Mouse (Mus musculus) kidney, postnatal 0 days (tissue): ENCODE data around the gene Utp18. TPM values are rescaled to one million over a fixed set of nuclear protein-coding genes. Genes with fewer than 3 reads are reported as not detected.

Source experiments
- ATAC-seq: fragments of 200-750 bp; cut with Nextera tagmentation; replicated peaks from 2 replicates; pipeline ENCODE4 v1.8.0; 2017; ENCODE audit warnings: low read depth, moderate number of reproducible peaks, moderate TSS enrichment, moderate library complexity; ENCODE audit not compliant: low FRiP score
- DNase-seq: peaks from one replicate; pipeline ENCODE4 v3.0.0-alpha.2; 2016; ENCODE audit warnings: low spot score
- H3K27ac ChIP-seq: fragments of 300-500 bp; sonication (generic); 2 replicates; pipeline ENCODE4 v1.5.1; 2014; ENCODE audit warnings: mild to moderate bottlenecking
- H3K27me3 ChIP-seq: fragments of 300-500 bp; sonication (generic); 2 replicates; pipeline ENCODE4 v1.6.1; 2014; ENCODE audit warnings: low read length, mixed read lengths; ENCODE audit not compliant: insufficient read depth
- H3K36me3 ChIP-seq: fragments of 300-500 bp; sonication (generic); 2 replicates; pipeline ENCODE4 v1.6.1; 2014; ENCODE audit warnings: low read length, mixed read lengths; ENCODE audit not compliant: insufficient read depth
- H3K4me1 ChIP-seq: fragments of 300-500 bp; sonication (generic); replicated peaks from 2 replicates; pipeline ENCODE4 v1.6.1; 2014; ENCODE audit warnings: antibody characterized with exemption, low read length, mixed read lengths; ENCODE audit not compliant: insufficient read depth
- H3K4me2 ChIP-seq: fragments of 300-500 bp; sonication (generic); 2 replicates; pipeline ENCODE4 v1.6.1; 2014; ENCODE audit warnings: mild to moderate bottlenecking, low read length, moderate library complexity, mixed read lengths
- H3K4me3 ChIP-seq: fragments of 300-500 bp; sonication (generic); replicated peaks from 2 replicates; pipeline ENCODE4 v1.5.1; 2014; ENCODE audit warnings: low read depth, low read length
- H3K9ac ChIP-seq: fragments of 300-500 bp; sonication (generic); 2 replicates; pipeline ENCODE4 v1.6.1; 2014; ENCODE audit warnings: low read depth, low read length
- H3K9me3 ChIP-seq: fragments of 300-500 bp; sonication (generic); replicated peaks from 2 replicates; pipeline ENCODE4 v1.6.1; 2016; ENCODE audit warnings: low read length, inconsistent platforms, mixed read lengths
- CTCF ChIP-seq: IDR thresholded peaks from 2 replicates; pipeline ENCODE4 v1.5.1; 2016; ENCODE audit warnings: antibody characterized with exemption, low read depth, mild to moderate bottlenecking, moderate library complexity
- WGBS: fragments of 180-500 bp; shearing (Covaris S2); extraction: QIAGEN DNeasy Blood & Tissue Kit; methylation state at CpG from one replicate; pipeline ENCODE4 v1.1.7; 2014; 5-methylcytosine and 5-hydroxymethylcytosine counted together
- polyA plus RNA-seq: library from polyadenylated mRNA; unstranded; fragments of >200 nt; fragmentation: Nextera tagmentation; extraction: Ambion mirVana; gene quantifications from 2 replicates; pipeline ENCODE4 v1.2.1, GENCODE M21; 2015

The Utp18 gene
- polyA plus RNA-seq, 1 experiment from 2014 or later: 25.9 TPM

DNA sequence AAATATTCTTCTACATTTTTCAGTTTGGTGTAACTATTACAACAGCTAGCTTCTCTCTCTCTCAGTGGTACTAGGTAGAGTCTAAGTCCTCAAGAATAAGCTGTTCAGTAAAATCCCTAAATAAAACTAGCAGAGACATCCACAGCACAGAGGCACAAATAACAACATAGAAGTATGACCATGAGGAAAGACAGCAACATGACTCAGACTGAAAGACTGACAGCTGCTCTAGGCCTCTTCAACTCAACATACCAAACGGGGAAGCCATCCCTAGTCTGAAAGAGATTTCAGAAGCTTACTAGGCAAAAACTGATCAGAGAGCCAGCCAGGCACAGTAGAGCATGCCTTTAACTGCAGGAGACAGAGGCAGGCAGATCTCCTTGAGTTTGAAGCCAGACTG lies 22.9 kb downstream of the Utp18 start:
- H3K27me3 ChIP-seq: no peaks in the 10 kb centered on the region
- no peak overlapping the region for H3K4me3 ChIP-seq
- H3K9me3 ChIP-seq: no peaks in the 10 kb centered on the region
- H3K4me2 ChIP-seq: no peak overlapping the region
- peaks cover 11% of the 10 kb centered on the region; the same call in 1 of the 2 replicates for H3K36me3 ChIP-seq
- no peaks in the 10 kb centered on the region for H3K4me1 ChIP-seq
- H3K27ac ChIP-seq: no peak overlapping the region
- no peak for TF ChIP-seq CTCF
- DNase-seq (no peak), ATAC-seq (no peak)
- H3K9ac ChIP-seq: no peak overlapping the region
- 86% methylated on average over 1 of the region's 1 CpGs for WGBS

DNA sequence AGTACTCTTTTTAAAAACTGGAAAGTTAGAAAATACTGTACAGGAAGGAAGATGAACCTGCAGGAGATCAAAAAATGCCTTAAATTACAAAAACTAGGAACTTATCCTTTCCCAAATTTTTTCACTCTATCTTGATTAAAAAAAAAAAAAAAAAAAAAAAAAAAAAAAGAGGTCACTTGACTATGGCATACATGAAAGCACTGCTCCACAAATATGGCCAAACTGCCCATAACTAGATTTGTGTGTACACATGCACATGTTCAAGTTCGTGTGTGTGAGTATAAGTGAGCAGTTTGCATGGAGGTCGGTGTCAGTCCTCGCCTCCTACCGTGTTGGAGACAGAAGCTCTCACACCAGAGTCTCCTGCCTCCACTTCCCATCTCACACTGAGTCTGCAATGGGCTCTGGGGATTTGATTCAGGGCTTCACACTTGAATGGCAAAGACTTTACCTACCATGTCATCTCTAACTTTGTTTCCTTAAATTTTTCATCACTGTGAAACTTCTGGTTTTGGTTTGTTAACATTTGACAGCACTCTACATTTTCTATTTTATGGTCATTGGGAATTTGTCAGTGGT lies 23.4 kb downstream of the Utp18 start:
- H3K36me3 ChIP-seq: peaks cover 9% of the 10 kb centered on the region; the same call in 1 of the 2 replicates
- H3K4me3 ChIP-seq: no peak overlapping the region
- TF ChIP-seq CTCF: no peak
- no peak for ATAC-seq
- H3K9ac ChIP-seq: no peak overlapping the region
- no peak for DNase-seq
- no peaks in the 10 kb centered on the region for H3K27me3 ChIP-seq
- H3K4me2 ChIP-seq: no peak overlapping the region
- H3K9me3 ChIP-seq: no peaks in the 10 kb centered on the region
- no peak overlapping the region for H3K27ac ChIP-seq
- WGBS: 91% methylated on average over 4 of the region's 4 CpGs
- no peaks in the 10 kb centered on the region for H3K4me1 ChIP-seq

DNA sequence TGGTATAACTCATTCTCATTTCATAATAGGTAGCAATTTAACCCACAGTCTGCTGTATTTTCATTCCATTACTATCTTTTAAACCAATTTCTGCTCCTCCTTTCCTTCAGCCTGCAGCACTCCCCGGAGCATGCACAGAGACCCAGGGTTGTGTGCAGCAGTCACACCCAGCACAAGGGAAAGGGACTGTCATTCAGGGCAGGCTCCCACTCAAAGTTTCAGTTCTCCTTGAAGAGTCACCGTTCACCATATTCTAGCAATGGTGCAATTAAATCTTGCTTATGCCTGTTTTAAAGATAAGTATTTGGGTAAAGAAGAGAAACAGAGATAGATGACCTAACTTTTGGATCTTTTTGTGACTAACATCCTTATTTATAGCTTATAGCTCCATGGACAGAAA lies 24.4 kb downstream of the Utp18 start:
- Histone ChIP-seq H3K9me3 (no peaks in the 10 kb centered on the region), H3K27ac (no peak overlapping the region), H3K36me3 (peaks cover 9% of the 10 kb centered on the region; the same call in 1 of the 2 replicates), H3K27me3 (no peaks in the 10 kb centered on the region), H3K9ac (no peak overlapping the region), H3K4me3 (no peak overlapping the region), H3K4me2 (no peak overlapping the region), H3K4me1 (no peaks in the 10 kb centered on the region)
- WGBS: 87% methylated on average over 2 of the region's 2 CpGs
- no peak for ATAC-seq
- TF ChIP-seq CTCF: no peak
- DNase-seq: no peak

DNA sequence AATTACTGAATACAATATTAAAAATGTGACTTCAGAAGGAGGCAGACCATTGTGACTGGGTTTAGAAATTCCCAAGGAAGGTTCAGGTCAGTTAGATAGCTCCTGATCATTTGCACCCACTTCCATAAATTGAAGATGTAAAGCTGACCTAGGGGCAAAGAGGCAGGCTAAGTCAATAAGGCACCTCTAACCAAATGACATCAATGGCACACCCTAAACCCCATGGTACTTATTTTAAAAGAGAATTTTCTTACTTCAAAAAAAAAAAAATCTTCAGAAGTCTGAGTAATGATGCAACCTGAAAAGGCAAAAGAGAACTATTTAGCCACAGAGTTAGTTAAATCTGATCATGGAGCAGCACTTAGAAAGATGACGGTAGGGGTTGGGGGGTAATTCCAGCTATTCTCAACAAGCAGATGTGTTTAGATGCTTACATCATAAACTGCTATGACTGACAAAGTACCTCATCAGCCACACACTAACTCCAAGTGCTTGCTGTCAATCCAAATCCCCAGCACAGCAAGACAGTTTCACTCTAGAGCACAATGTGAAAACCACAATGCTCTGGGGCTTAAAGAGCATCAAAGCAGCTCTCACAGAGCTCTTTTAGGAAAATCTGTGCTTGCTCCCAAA lies 24.9 kb downstream of the Utp18 start:
- Histone ChIP-seq H3K27me3 (no peaks in the 10 kb centered on the region), H3K4me1 (no peaks in the 10 kb centered on the region), H3K36me3 (peaks cover 7% of the 10 kb centered on the region; the same call in 1 of the 2 replicates), H3K9me3 (no peaks in the 10 kb centered on the region), H3K9ac (no peak overlapping the region), H3K27ac (no peak overlapping the region), H3K4me3 (no peak overlapping the region), H3K4me2 (no peak overlapping the region)
- 83% methylated on average over 1 of the region's 1 CpGs for WGBS
- no peak for TF ChIP-seq CTCF
- no peak for DNase-seq
- ATAC-seq: no peak

DNA sequence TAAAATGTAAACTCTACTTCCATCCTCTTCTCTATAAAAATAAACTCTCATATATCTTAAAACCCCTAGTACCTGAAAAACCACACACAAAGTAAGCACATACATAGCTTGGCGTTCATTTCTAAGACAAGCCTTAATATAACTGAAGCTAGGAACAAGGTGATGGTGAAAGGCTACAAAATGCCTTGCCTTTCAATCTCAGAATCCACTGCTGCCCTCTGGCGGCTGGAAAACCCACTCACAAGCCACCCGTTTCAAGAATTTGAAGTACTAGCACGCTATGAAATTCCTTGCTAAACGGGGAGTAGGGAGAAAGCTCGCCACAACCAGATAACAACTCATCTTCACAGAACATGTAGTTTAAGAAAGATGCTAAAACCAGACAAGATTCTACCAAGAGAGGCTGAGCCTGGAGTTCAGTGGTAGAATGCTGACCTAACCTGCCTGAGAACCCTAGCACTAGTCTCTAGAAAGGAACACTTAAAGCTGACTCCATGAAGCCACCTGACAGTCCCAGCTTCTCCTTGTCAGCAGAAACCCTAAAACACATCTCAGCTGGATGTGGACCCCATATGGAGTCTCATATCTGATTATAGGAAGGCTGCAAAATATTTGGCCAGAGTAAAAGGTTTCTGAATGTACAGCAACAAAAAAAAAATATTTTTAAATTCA lies 29.1 kb downstream of the Utp18 start:
- no peaks in the 10 kb centered on the region for H3K4me1 ChIP-seq
- H3K4me2 ChIP-seq: no peak overlapping the region
- peak; percentile 87 for DNase-seq
- H3K9ac ChIP-seq: no peak overlapping the region
- WGBS: 6% methylated on average over 6 of the region's 6 CpGs
- no peak for ATAC-seq
- no peaks in the 10 kb centered on the region for H3K36me3 ChIP-seq
- H3K27ac ChIP-seq: no peak overlapping the region
- no peaks in the 10 kb centered on the region for H3K27me3 ChIP-seq
- H3K4me3 ChIP-seq: no peak overlapping the region
- no peaks in the 10 kb centered on the region for H3K9me3 ChIP-seq
- TF ChIP-seq CTCF: peak; percentile 89

GRCm38 (mm10) chr11:93852546-93852945 lies 33.0 kb downstream of the Utp18 start:
- no peak for TF ChIP-seq CTCF
- no peak overlapping the region for H3K4me2 ChIP-seq
- DNase-seq: no peak
- WGBS: 86% methylated on average over 3 of the region's 3 CpGs
- ATAC-seq: no peak
- no peak overlapping the region for H3K4me3 ChIP-seq
- no peak overlapping the region for H3K27ac ChIP-seq
- H3K4me1 ChIP-seq: no peaks in the 10 kb centered on the region
- H3K9me3 ChIP-seq: no peaks in the 10 kb centered on the region
- no peaks in the 10 kb centered on the region for H3K36me3 ChIP-seq
- no peak overlapping the region for H3K9ac ChIP-seq
- H3K27me3 ChIP-seq: no peaks in the 10 kb centered on the region
